Mouse (Mus musculus) MEL (cell line): ENCODE measurements around the gene Cd83.

ENCODE experiments used
- EP300 ChIP-seq, 2 experiments: IDR thresholded peaks; 2 replicates each; pipeline ENCODE4 v1.6.1; 2011; ENCODE audit warnings: improper control_type of control experiment in 2 of 2, low read length in 2 of 2, low read depth in 1 of 2, mild to moderate bottlenecking in 1 of 2
- ETS1 ChIP-seq: IDR thresholded peaks from 2 replicates; pipeline ENCODE4 v1.6.1; 2012; ENCODE audit warnings: low read depth, mild to moderate bottlenecking, inconsistent platforms, low read length, improper control_type of control experiment, moderate library complexity
- SIN3A ChIP-seq: IDR thresholded peaks from 2 replicates; pipeline ENCODE4 v1.6.1; 2012; ENCODE audit warnings: low read length, improper control_type of control experiment, inconsistent platforms

- no peak for TF ChIP-seq ETS1
- no peak for TF ChIP-seq SIN3A
- TF ChIP-seq EP300 (IDR thresholded peaks at IDR 0.05; ENCODE audit: low read depth in 1 of 2, low read length in 2 of 2) = no peak
Observed at GRCm38 (mm10) chr13:43785712-43786072, 1.1 kb downstream of the Cd83 start.
